Mouse (Mus musculus) CD4-positive helper T cell, adult 2 months (primary cell): ENCODE measurements around the gene Optn.
"Not testable (repeated sequence)": the region's sequence is repeated elsewhere in the genome, so short reads cannot be mapped to it uniquely, and the experiment has no call there.

Experiments
- DNase-seq: peaks from one replicate; pipeline ENCODE4 v3.0.0-alpha.2; 2012; ENCODE audit warnings: low read depth, missing footprints, low spot score

Optn gene

DNA sequence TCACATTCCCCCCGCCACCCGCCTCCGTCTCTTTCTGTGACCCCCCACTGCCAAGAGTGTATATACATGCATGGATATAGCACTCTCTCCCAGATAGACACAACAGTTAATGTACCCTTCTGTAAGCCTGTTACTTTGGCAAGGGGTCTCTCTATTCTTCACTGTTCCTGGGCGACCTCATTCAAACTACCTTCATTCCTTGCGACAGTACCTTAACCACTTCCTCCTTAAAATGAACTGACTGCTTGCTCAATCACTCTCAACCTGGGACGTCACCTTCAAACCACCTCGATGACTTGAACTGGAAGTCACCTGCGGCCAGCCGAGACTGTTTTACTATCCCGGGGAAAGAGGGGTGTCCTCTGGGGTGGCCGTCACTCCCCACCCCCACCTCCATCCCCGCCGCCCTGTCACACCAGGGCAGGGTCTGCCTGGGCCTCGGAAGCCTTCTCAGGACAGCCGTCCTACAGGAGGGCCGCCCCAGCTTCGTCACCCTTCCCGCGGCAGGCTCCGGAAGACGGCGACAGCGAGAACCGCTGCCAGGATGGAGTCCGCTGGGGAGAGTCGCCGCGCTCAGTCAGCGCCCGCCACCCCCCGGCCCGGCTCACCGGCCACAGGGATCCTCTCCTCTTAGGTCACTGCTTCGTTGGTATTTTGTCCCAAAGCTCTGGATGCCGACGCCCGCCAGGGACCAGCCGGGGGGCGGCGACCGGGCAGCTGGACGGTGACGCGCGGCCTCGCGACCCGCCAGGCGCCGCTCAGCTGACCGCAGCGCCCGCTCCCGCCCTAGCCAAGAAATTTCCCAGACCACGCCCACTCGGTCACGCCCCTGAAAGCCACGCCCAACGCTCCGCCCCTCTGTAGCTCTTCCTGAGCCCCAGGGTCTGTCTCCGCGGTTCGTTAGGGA lies at the start of gene Optn:
Gene Optn, minus strand, starts transcription at position 753 of the 907 bp plus-strand sequence.
- DNase-seq, result peak; percentile 58

DNA sequence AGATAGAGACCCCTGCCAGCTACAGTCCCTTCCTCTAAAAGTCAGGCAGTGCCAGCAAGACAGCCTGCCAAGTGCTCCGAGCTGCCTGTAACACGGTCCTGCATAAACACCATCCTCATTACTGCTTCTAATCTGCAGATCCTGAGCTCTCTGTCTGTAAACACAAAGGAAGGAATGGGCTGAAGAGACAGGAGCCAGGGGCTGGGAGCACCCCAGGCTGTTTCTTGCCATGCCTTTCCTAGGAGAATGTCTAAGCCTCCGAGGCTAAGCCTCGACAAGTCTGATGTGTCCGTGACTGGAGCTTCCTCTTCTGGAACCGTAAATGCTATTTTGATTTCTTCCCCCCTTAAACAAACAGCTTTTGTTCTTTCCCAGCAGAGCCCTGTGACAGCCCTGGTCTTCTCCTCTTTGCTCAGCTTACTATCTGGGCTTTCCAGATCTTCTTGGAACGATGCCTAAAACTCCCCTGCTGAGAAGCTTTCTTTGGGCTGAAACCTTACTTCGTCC lies 49.0 kb upstream of the Optn start:
- DNase-seq, result no peak

DNA sequence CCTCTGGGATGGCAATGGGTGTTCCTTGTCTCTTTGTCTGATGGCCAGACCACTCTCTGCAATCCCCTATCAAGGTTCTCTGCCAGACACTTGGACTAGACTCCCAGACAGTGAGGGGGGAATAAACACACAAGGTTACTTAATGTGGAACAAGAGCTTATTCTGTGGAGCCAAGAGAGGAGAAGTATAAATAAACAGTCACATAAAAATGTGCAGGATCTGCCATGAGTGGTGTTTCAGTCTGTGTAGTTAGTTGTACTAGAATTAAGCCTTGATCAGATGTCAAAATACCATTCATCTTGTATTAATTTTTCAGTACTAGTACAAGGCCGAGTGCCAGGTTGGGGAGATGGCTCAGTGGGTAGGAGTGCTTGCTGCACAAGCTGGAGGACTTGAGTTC lies 39.0 kb upstream of the Optn start:
- DNase-seq, result no peak

DNA sequence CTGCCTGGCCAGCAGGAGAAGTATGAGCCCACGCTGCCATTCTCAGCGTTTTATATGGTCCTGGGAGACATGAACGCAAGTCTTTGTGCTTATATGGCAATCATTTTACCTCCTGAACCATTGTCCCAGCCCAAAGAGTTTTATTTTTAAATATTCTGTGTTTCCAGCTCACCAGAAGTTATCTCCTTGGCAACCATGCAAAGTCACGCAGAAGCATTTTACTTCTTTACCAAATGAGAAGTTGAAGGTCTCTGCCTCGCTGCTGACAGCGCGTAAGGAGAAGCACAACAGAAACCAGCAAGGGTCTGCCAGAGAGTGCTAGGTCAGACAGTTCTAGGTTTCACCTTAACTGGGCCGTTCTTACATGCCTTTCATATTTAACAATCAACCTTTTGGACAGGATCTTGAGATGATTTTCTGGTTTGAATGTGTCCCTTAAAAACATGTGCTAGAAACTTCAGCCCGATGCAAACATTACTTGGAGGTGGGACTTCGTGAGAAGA lies 37.9 kb upstream of the Optn start:
- DNase-seq, result no peak

DNA sequence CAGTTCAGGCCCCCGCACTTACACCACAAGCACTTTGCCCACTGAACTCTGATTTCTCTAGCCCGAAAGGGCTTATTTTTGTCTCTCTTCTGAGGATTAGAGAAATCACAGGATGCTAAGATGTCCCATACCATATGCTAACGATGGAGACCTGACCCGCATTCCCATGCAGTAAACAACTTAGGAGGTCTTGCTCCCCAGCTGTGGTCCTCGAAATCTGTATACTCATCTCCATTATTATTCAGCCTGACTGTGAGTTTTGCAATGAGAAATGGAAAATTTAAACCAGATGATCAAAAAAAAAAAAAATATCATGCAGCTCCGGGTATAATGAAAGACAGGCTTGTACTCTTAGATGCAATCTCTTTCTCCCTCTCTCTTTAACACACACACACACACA lies 35.3 kb upstream of the Optn start:
- no peak for DNase-seq

DNA sequence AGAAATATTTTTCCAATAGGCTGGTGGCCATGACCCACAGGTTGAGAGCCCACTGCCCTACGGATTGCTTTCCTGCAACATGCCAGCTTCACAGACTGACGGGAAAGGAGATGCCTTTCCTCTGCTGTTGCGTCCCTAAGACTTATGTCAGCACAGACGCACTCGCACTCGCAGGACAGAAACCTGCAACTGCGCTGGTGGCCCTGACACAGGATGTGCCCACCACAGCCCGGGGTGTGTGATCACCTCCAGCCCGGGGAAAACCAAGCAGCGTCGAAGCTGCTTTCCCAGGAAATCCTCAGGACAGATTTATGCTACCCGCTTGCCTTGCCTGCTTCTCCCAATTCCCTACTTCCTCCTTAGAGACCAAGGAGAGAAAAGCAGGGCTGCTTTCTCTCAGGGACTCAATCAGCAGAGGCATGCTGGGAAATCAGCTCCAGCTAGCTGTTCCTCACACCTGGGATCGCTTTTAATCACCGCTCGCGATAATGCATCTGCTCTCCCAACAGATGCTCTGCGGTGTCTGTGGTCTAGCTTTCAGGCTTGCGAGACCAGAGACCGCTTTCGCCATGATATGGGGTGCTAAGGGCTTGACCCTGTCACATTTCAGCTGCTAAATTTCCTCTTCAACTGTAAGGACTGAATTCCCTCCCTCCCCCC lies 34.1 kb upstream of the Optn start:
- DNase-seq, result no peak

DNA sequence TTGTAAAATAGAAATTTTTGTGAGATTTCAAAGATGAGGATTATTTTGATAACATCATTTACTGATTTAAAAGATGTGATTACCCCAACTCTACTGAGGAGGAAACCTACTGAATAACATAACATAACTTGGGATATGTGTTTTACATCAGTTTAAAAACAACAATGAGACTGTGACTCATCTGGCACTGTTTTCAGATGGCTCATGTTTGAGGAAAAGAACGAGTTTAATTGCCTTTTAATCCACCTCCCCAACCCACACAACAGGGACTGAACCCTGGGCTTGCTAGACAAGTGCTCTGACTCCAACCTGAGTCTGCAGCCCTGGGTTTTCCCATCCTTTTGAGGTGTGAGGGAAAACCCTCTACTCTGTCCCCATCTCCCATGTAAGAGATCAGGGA lies 31.5 kb upstream of the Optn start:
- no peak for DNase-seq

DNA sequence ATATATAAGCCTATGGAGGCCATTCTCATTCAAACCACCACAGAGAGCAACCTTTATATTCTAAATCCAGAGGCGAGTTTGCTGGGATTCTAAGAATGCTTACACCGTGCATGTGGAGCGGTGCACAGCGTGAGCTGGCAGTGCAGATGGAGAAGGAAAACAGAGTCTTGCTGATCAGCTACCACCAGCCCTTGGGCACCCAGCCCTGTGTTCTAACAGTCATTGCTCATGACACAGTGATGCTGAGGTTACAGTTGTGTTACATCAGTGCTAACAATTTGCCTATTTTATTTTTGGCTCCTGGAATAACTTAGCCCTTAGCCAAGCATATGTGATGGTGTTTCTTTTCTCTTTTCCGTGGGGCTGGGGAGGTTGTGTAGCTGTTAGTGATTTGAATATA lies 31.0 kb upstream of the Optn start:
- no peak for DNase-seq

DNA sequence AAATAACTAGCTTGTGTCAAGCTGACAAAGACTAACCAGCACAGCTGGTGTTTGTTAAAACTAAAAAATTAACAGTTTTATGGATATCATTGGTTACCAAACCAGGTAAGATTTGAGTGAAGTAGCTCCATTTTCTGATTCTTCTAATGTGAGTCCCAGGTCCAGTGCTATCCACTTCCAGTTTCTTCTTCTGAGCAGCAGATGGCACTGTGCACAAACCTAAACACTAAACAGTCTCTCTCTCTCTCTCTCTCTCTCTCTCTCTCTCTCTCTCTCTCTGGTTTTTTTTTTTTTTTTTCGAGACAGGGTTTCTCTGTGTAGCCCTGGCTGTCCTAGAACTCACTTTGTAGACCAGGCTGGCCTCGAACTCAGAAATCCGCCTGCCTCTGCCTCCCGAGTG lies 26.5 kb upstream of the Optn start:
- DNase-seq, result peak; percentile 25

DNA sequence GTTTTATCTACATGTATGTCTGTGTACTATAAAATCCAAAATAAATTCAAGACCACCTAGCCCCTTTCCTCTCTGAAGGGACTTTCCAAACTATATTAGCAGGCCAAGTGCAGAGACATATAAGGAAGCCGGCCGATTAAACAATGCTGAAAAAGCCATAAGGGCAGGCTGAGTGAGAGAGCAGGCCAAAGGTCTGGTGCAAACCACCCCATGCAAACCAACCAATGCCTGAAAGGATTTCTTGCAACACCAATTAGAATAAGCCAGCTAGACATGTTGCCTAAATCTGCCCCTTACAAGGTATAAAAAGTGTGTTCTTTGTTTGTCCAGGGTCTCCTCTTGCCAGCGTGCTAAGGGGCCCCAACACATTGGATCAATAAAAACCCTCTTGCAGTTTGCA lies 23.8 kb upstream of the Optn start:
- no peak for DNase-seq

DNA sequence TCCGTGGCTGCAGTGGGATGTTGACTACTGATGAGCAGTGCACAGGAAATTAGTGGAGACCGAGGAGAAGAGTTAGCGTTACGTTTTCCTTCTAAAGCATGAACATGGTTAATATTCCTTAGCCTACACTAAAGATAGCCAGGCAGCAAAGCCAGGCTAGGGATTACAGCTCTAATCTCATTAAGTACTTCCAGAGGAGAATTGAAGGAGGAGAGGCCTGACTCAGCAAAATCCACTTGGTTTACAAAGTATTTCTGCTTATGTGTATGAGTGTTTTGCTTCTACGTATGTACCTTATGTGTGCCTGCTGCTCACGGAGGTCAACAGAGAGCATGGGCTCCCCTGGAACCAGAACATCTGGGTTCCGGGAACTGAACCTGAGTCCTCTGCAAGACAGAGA lies 19.9 kb upstream of the Optn start:
- no peak for DNase-seq

DNA sequence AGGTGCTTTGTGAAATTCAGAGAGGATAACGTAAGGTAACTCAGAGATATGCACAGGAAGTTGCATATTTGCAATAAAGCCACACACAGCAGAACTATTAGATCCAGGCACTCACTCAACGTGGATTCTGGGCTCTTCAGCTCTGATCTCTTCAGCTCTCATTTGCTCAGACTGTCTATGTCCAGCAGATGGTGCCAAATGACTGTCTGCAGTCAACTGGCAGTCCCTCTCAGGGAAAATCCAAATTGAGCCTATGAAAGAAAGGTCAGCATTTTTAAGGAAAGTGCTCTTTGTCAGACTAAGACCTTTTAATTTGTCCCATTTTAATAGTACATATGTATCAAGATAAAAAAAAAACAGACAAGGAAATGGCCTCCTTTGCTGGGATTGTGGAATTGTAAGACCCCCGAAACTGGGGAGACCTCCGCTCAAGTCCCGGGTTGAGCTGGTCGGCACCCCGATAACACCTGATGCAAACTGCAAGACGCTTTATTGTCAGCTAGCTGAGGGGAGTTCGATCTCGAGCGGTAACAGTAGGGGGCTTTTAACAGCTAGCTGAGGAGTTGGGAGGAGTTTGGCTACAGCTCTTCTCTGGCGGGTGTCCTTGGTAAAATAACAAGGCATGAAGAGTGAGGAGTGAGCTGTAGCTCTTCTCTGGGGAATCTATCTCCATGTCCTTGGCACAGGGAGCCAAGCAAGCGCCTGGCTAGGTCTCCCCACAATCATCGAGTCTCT lies 16.4 kb upstream of the Optn start:
- no peak for DNase-seq

DNA sequence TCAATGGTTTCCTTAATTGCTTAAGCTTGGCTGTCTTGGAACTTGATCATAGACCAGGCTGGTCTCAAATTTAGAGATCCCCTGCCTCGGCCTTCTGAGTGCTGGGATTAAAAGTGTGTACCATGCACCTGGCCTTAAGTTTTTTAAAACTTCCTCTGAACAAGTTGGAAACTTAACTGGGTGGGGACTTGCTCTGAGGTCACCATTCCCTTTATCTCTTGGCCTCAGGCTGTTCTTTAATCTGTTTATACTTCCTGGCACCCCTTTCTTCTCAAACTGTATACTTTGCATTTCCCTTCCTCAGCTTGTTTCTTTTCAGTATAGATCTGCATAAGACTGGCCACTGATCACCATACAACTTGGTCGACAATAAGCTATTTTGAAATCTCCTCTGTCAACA lies 14.1 kb upstream of the Optn start:
- DNase-seq, result no peak

DNA sequence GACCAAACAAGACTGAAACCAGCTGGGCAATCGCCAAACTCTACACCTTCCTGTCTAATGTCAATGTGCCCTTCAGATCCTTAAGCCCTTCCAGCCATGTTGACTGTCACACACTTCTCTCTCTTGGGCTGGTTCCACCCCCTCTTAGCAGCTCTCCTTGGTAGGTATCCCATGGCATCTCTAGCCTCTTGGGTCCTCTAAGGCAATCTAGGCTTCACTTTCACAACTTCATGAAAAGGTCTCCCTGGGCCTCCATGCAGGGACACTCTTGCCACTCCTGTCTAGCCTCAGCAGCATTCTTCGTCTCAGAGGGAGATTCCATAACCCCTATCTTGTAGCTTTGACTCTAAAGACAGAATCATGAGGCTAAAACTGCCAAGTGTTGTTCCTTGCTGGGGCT lies 13.6 kb upstream of the Optn start:
- DNase-seq, result no peak

DNA sequence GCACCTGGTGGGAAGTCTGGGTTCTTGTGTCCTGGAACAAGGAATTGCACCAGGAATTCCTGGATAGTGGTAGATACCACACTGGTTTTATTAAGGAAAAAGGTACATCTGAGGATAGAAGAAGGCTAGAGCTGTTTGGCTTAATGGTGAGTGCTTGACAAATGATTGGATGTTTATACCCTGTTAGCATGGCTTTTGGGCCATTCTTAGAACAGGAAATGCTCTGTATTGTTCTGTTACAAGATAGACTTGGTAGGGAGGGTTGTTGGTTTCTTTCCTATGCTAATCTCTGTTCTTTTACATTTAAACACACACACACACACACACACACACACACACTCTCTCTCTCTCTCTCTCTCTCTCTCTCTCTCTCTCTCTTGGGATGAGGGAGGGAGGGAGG lies 12.0 kb upstream of the Optn start:
- DNase-seq, result no peak

DNA sequence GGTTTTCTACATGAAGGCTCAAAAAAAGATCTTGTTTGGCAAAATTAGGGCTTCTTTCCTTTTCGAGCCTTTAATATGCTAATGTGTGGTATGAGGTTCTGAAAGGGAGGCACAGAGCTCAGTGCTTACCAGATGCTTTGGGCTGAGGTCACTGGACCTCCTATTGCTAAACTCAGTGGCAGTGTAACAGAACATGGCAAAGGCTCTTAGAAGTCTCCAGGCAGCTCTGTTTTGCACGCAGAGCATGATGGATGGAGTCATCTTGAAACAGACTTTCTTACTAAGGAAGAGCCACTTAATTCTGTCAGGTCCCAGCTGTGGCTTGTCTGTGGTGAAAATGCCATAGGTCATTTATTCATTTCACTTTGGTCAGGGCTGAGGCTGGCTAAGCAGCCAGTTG lies 11.6 kb upstream of the Optn start:
- no peak for DNase-seq

DNA sequence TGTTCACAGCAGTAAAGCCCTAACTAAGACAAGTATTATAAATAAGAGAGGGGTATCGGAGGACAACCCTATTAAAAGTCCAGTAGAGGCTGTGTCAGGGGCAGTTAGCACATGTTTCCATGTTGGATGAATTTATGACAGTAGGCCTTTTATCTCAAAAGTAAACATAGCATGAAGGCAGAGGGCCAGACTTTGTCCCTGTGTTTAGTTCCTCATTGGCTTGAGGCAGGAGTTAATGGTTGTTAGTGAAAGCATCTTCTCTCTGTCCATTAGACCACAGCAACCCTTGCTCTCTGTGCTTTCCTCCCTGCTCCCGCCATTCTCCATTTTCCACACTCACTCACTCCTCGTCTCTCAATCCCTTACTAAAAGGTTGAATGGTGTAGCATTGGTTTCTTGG lies 9.9 kb upstream of the Optn start:
- DNase-seq, result no peak

DNA sequence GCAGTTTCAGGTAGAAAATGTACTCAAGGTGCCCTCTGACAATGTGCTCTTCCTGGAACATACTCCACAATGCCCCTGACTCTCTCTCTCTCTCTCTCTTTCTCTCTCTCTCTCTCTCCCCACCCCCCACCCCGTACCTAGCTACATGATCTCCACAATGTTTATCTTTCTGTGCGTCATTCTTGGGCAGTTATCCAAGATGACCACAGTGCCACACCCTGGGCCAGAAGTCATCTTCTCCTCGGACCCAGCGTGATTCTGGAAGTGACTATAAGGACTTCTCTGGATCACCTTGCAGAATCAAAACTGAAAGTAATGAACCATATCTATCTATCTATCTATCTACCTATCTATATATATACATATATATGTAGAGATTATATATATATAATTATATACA lies 4.1 kb upstream of the Optn start:
- no peak for DNase-seq

DNA sequence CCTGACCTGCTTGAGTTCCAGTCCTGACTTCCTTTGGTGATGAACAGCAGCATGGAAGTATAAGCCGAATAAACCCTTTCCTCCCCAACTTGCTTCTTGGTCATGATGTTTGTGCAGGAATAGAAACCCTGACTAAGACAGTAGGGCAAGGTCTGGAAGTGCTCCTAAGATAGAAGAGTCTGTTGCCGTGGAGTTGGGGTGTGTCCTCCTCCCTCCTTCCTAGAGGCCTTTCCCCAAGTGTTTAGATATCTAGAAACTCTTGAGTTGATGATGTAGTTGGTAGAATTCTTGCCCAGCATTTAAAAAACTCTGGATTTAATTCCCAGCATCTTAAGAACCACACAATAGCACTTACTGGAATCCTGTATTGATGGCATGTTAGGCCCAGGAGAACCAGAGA lies 3.4 kb upstream of the Optn start:
- not testable (repeated sequence) for DNase-seq

DNA sequence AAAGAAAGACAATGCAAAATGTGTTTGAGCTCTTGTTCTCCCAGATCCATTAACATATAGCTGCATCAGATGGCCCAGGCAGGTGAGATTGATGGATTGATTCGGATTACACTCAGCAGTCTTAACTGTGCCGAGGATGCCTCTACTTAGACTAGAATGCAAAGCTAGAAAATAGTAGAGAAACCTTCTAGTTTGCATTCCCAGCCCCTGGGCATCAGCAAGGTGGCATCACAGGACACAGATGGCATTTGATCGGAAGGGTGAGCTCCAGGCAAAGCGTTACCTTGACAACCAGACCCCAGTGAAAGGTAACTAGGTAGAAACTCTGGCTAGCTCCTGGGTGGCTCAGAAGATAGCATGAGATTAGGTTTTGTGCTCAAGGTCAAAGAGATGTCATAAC lies 396 bp upstream of the Optn start:
- DNase-seq, result no peak

DNA sequence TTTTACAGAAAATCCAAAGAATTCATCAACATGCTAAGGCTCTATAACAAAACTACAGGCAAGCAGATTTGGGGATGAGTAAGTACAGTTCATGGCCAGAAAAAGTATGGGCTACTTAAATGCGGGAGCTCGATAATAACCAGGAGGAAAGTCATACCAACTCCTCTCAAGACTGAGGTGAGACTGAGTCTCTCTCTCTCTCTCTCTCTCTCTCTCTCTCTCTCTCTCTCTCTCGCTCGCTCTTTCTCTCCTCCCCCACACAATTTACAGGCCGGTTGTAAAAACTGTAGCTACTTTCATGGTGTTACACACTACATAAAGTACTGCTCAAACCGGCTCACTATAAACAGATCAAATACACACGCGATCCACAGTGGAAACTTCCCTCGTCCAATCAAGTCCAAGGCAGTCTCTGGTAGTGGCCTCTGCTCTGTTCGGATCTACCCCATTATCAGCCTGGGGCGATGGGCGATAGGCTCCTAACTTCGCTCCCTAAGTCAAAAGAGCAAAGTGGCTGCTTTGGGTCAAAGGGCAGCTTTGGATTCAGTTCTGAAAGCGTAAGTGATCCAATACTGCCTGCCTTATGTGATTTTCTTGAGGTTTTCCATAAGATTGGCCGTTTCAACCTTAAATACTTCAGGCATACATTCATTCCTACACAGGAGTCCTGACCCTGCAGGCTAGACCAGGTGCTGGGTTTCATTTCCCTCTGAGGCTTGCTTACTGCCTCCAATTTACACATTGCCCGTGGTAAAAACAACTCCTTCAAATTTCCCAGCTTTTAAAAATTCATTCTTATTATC lies 1.2 kb downstream of the Optn start:
- no peak for DNase-seq
